Mouse (Mus musculus) embryonic facial prominence, embryonic 13.5 days (tissue): ENCODE results near the gene Kcnq1. TPM values are rescaled to one million over a fixed set of nuclear protein-coding genes. Genes with fewer than 3 reads are reported as not detected.

ENCODE experiments used
- ATAC-seq: fragments of 200-750 bp; cut with Nextera tagmentation; 2 replicates; pipeline ENCODE4 v1.8.0; 2017; ENCODE audit warnings: low read depth; ENCODE audit not compliant: insufficient number of reproducible peaks, insufficient read depth, low FRiP score, low TSS enrichment
- H3K27ac ChIP-seq: fragments of 300-500 bp; sonication (generic); 2 replicates; pipeline ENCODE4 v1.5.1; 2015; ENCODE audit warnings: moderate library complexity, mild to moderate bottlenecking, inconsistent platforms
- H3K27me3 ChIP-seq: fragments of 300-500 bp; sonication (generic); 2 replicates; pipeline ENCODE4 v1.6.1; 2015; ENCODE audit warnings: mild to moderate bottlenecking, inconsistent platforms
- H3K36me3 ChIP-seq: fragments of 300-500 bp; sonication (generic); 2 replicates; pipeline ENCODE4 v1.6.1; 2015; ENCODE audit warnings: mild to moderate bottlenecking, inconsistent platforms
- H3K4me1 ChIP-seq: fragments of 300-500 bp; sonication (generic); 2 replicates; pipeline ENCODE4 v1.6.1; 2015; ENCODE audit warnings: inconsistent platforms
- H3K4me2 ChIP-seq: fragments of 300-500 bp; sonication (generic); 2 replicates; pipeline ENCODE4 v1.6.1; 2015; ENCODE audit warnings: moderate library complexity, mild to moderate bottlenecking, inconsistent platforms
- H3K4me3 ChIP-seq: fragments of 300-500 bp; sonication (generic); 2 replicates; pipeline ENCODE4 v1.5.1; 2015; ENCODE audit warnings: mild to moderate bottlenecking, inconsistent platforms
- H3K9ac ChIP-seq: fragments of 300-500 bp; sonication (generic); 2 replicates; pipeline ENCODE4 v1.6.1; 2015; ENCODE audit warnings: mild to moderate bottlenecking, inconsistent platforms
- H3K9me3 ChIP-seq: fragments of 300-500 bp; sonication (generic); 2 replicates; pipeline ENCODE4 v1.6.1; 2016; ENCODE audit warnings: inconsistent platforms
- WGBS: fragments of 180-500 bp; shearing (Covaris S2); methylation state at CpG from one replicate; pipeline ENCODE4 v1.1.7; 2015; ENCODE audit warnings: mixed read lengths; 5-methylcytosine and 5-hydroxymethylcytosine counted together
- polyA plus RNA-seq: library from polyadenylated mRNA; unstranded; fragments of >200 nt; fragmentation: Nextera tagmentation; extraction: Ambion mirVana; gene quantifications from 2 replicates; pipeline ENCODE4 v1.2.1, GENCODE M21; 2015

Gene Kcnq1
- polyA plus RNA-seq, 1 experiment from 2014 or later: 0.84 TPM

GRCm38 (mm10) chr7:143461920-143462319 is 355.8 kb downstream of the Kcnq1 start:
- ATAC-seq: no peak

GRCm38 (mm10) chr7:143462516-143462915 is 356.4 kb downstream of the Kcnq1 start:
- 69% methylated on average over 5 of the region's 5 CpGs for WGBS
- Histone ChIP-seq H3K27ac (no peak overlapping the region), H3K27me3 (peaks cover 7% of the 10 kb centered on the region; the same call in 1 of the 2 replicates), H3K36me3 (peaks cover 16% of the 10 kb centered on the region), H3K4me1 (peaks cover 55% of the 10 kb centered on the region), H3K9ac (no peak overlapping the region), H3K9me3 (peaks cover 27% of the 10 kb centered on the region), H3K4me2 (no peak overlapping the region), H3K4me3 (no peak overlapping the region)
- no peak for ATAC-seq

More at GRCm38 (mm10) chr7:143461920-143462319, 355.8 kb downstream of the Kcnq1 start:
- Histone ChIP-seq H3K4me3 (no peak overlapping the region), H3K4me2 (peak overlapping the region; percentile 60), H3K4me1 (peaks cover 49% of the 10 kb centered on the region), H3K27me3 (peaks cover 7% of the 10 kb centered on the region; the same call in 1 of the 2 replicates), H3K9ac (no peak overlapping the region), H3K36me3 (peaks cover 16% of the 10 kb centered on the region), H3K27ac (0 out of 2 replicates have a peak overlapping the region, but pooled peaks have one; percentile 64), H3K9me3 (peaks cover 27% of the 10 kb centered on the region)
- WGBS: 56% methylated on average over 11 of the region's 11 CpGs

GRCm38 (mm10) chr7:143463865-143464415 is 357.8 kb downstream of the Kcnq1 start:
- Histone ChIP-seq H3K4me2 (peak overlapping the region; percentile 61), H3K4me1 (peaks cover 61% of the 10 kb centered on the region), H3K9me3 (peaks cover 24% of the 10 kb centered on the region), H3K4me3 (no peak overlapping the region), H3K36me3 (peaks cover 12% of the 10 kb centered on the region), H3K27ac (peak overlapping the region; percentile 88), H3K9ac (no peak overlapping the region), H3K27me3 (peaks cover 8% of the 10 kb centered on the region; the same call in 1 of the 2 replicates)
- no peak for ATAC-seq
- WGBS: 40% methylated on average over 11 of the region's 11 CpGs

- Histone ChIP-seq H3K4me1 (peaks cover 65% of the 10 kb centered on the region), H3K4me2 (peak overlapping the region; percentile 61), H3K9ac (peak overlapping the region; percentile 57)
These were observed 358.8 kb downstream of the Kcnq1 start for GRCm38 (mm10) chr7:143464811-143465560.

GRCm38 (mm10) chr7:143466099-143466677 is 360.0 kb downstream of the Kcnq1 start:
- peak overlapping the region; percentile 46; the same call in 1 of the 2 replicates for H3K9ac ChIP-seq
- WGBS: 38% methylated on average over 14 of the region's 14 CpGs
- H3K36me3 ChIP-seq: no peaks in the 10 kb centered on the region
- no peak overlapping the region for H3K4me3 ChIP-seq
- H3K27ac ChIP-seq: peak overlapping the region; percentile 88
- peak overlapping the region; percentile 17; the same call in 1 of the 2 replicates for H3K4me2 ChIP-seq
- peaks cover 5% of the 10 kb centered on the region; the same call in 1 of the 2 replicates for H3K27me3 ChIP-seq
- H3K4me1 ChIP-seq: peaks cover 65% of the 10 kb centered on the region
- peaks cover 3% of the 10 kb centered on the region; the same call in 1 of the 2 replicates for H3K9me3 ChIP-seq
- ATAC-seq: 0 out of 2 replicates have a peak, but pooled peaks have one; percentile 20

More at GRCm38 (mm10) chr7:143464811-143465560, 358.8 kb downstream of the Kcnq1 start:
- WGBS: 22% methylated on average over 55 of the region's 56 CpGs
- ATAC-seq: peak; percentile 59
- peaks cover 4% of the 10 kb centered on the region; the same call in 1 of the 2 replicates for H3K36me3 ChIP-seq
- H3K9me3 ChIP-seq: peaks cover 14% of the 10 kb centered on the region
- H3K4me3 ChIP-seq: peak overlapping the region; percentile 31
- peaks cover 5% of the 10 kb centered on the region; the same call in 1 of the 2 replicates for H3K27me3 ChIP-seq
- H3K27ac ChIP-seq: peak overlapping the region; percentile 88

- WGBS: 6% methylated on average over 6 of the region's 6 CpGs
- Histone ChIP-seq H3K4me3 (no peak overlapping the region), H3K9ac (no peak overlapping the region), H3K27ac (no peak overlapping the region), H3K4me1 (peaks cover 52% of the 10 kb centered on the region), H3K9me3 (no peaks in the 10 kb centered on the region), H3K4me2 (0 out of 2 replicates have a peak overlapping the region, but pooled peaks have one; percentile 3), H3K27me3 (peaks cover 5% of the 10 kb centered on the region; the same call in 1 of the 2 replicates), H3K36me3 (no peaks in the 10 kb centered on the region)
- ATAC-seq: no peak
These were observed 361.6 kb downstream of the Kcnq1 start for GRCm38 (mm10) chr7:143467714-143468113.

- H3K27me3 ChIP-seq: peaks cover 5% of the 10 kb centered on the region; the same call in 1 of the 2 replicates
- no peak overlapping the region for H3K4me3 ChIP-seq
- H3K4me2 ChIP-seq: no peak overlapping the region
- no peak overlapping the region for H3K9ac ChIP-seq
- no peak overlapping the region for H3K27ac ChIP-seq
- H3K36me3 ChIP-seq: no peaks in the 10 kb centered on the region
- no peaks in the 10 kb centered on the region for H3K9me3 ChIP-seq
- ATAC-seq: no peak
- WGBS: 20% methylated on average over 8 of the region's 8 CpGs
- peaks cover 35% of the 10 kb centered on the region for H3K4me1 ChIP-seq
These were observed 363.8 kb downstream of the Kcnq1 start for GRCm38 (mm10) chr7:143469946-143470345.

- H3K36me3 ChIP-seq: no peaks in the 10 kb centered on the region
- H3K4me2 ChIP-seq: peak within 1 kb of the TSS; percentile 30
- H3K27me3 ChIP-seq: peaks cover 5% of the 10 kb centered on the region; the same call in 1 of the 2 replicates
- WGBS: 27% methylated on average over 4 of the region's 4 CpGs
- no peak for ATAC-seq
- H3K9me3 ChIP-seq: no peaks in the 10 kb centered on the region
- 0 out of 2 replicates have a peak within 1 kb of the TSS, but pooled peaks have one; percentile 2 for H3K9ac ChIP-seq
- H3K27ac ChIP-seq: no peak within 1 kb of the TSS
- H3K4me1 ChIP-seq: peaks cover 8% of the 10 kb centered on the region
- 0 out of 2 replicates have a peak within 1 kb of the TSS, but pooled peaks have one; percentile 2 for H3K4me3 ChIP-seq
These were observed 367.4 kb downstream of the Kcnq1 start, which contains the start of gene Slc22a18 for GRCm38 (mm10) chr7:143473347-143474101. TSS of gene Slc22a18 (plus strand) at chr7:143473736.

- whole genome bisulfite sequencing: 43% methylated on average over 10 of the region's 10 CpGs
These were observed 368.6 kb downstream of the Kcnq1 start for GRCm38 (mm10) chr7:143474811-143475210.

GRCm38 (mm10) chr7:143475876-143476275 is 369.7 kb downstream of the Kcnq1 start:
- Histone ChIP-seq H3K27me3 (no peaks in the 10 kb centered on the region), H3K36me3 (no peaks in the 10 kb centered on the region), H3K4me1 (peaks cover 4% of the 10 kb centered on the region; the same call in 1 of the 2 replicates), H3K9ac (no peak overlapping the region), H3K27ac (no peak overlapping the region), H3K4me3 (no peak overlapping the region), H3K9me3 (no peaks in the 10 kb centered on the region), H3K4me2 (no peak overlapping the region)
- ATAC-seq: no peak
- WGBS: 61% methylated on average over 11 of the region's 11 CpGs

More at GRCm38 (mm10) chr7:143474811-143475210, 368.6 kb downstream of the Kcnq1 start:
- H3K36me3 ChIP-seq: no peaks in the 10 kb centered on the region
- no peaks in the 10 kb centered on the region for H3K27me3 ChIP-seq
- no peak for ATAC-seq
- no peak overlapping the region for H3K9ac ChIP-seq
- H3K27ac ChIP-seq: no peak overlapping the region
- H3K4me3 ChIP-seq: no peak overlapping the region
- H3K4me2 ChIP-seq: no peak overlapping the region
- no peaks in the 10 kb centered on the region for H3K9me3 ChIP-seq
- peaks cover 5% of the 10 kb centered on the region for H3K4me1 ChIP-seq
